Mouse (Mus musculus) G1E (cell line): ENCODE measurements around the gene 6820408C15Rik.

ENCODE experiments used
- CTCF ChIP-seq: IDR thresholded peaks from 2 replicates; pipeline ENCODE4 v1.5.1; 2012; ENCODE audit warnings: low read depth, low read length, inconsistent platforms, mixed read lengths
- GATA1 ChIP-seq: IDR thresholded peaks from 2 replicates; pipeline ENCODE4 v1.6.1; 2012; ENCODE audit warnings: borderline replicate concordance, low read length, inconsistent platforms, mixed read lengths
- POLR2AphosphoS5 ChIP-seq: IDR thresholded peaks from 2 replicates; pipeline ENCODE4 v1.6.1; 2012; ENCODE audit warnings: low read depth, low read length, inconsistent platforms; ENCODE audit not compliant: insufficient replicate concordance

- TF ChIP-seq GATA1 (no peak), CTCF (peak; percentile 33; the same call in 1 of the 2 replicates), POLR2AphosphoS5 (no peak)
These were observed 71.6 kb downstream of the 6820408C15Rik start for GRCm38 (mm10) chr2:152487024-152487423.
